Mouse (Mus musculus): ENCODE measurements around the gene Fam161a. TPM values are rescaled to one million over a fixed set of nuclear protein-coding genes. Genes with fewer than 3 reads are reported as not detected.
"Not testable (repeated sequence)": the region's sequence is repeated elsewhere in the genome, so short reads cannot be mapped to it uniquely, and the experiment has no call there.

Fam161a gene
- total RNA-seq, 2 experiments from 2014 or later = 5.7 to 6.1 TPM

- no peak for DNase-seq (ENCODE audit: low spot score in 2 of 2)
These were observed 40.6 kb downstream of the Fam161a start for GRCm38 (mm10) chr11:23047663-23048582.

GRCm38 (mm10) chr11:23049642-23050041 is 42.3 kb downstream of the Fam161a start:
- no peak for DNase-seq (ENCODE audit: low spot score in 2 of 2)

GRCm38 (mm10) chr11:23052353-23052752 is 45.0 kb downstream of the Fam161a start:
- DNase-seq (ENCODE audit: low spot score in 2 of 2) = no peak

GRCm38 (mm10) chr11:23063153-23063552 is 55.8 kb downstream of the Fam161a start:
- DNase-seq (ENCODE audit: low spot score in 2 of 2) = no peak

- no peak for DNase-seq (ENCODE audit: low spot score in 2 of 2)
These were observed 56.5 kb downstream of the Fam161a start for GRCm38 (mm10) chr11:23063857-23064256.

GRCm38 (mm10) chr11:23064276-23064675 is 56.9 kb downstream of the Fam161a start:
- not testable (repeated sequence) for DNase-seq (ENCODE audit: low spot score in 2 of 2)

- no peak for DNase-seq (ENCODE audit: low spot score in 2 of 2)
These were observed 57.9 kb downstream of the Fam161a start for GRCm38 (mm10) chr11:23065167-23065668.

- DNase-seq (ENCODE audit: low spot score in 2 of 2) = peak; percentile 83 to 87
These were observed 60.2 kb downstream of the Fam161a start for GRCm38 (mm10) chr11:23067395-23068136.

GRCm38 (mm10) chr11:23068201-23068600 is 60.9 kb downstream of the Fam161a start:
- no peak for DNase-seq (ENCODE audit: low spot score in 2 of 2)

GRCm38 (mm10) chr11:23068986-23069385 is 61.7 kb downstream of the Fam161a start:
- not testable (repeated sequence) for DNase-seq (ENCODE audit: low spot score in 2 of 2)

- no peak for DNase-seq (ENCODE audit: low spot score in 2 of 2)
These were observed 67.5 kb downstream of the Fam161a start for GRCm38 (mm10) chr11:23074841-23075240.

GRCm38 (mm10) chr11:23078541-23078940 is 71.2 kb downstream of the Fam161a start:
- no peak for DNase-seq (ENCODE audit: low spot score in 2 of 2)

Other genes starting within 250 kb of the Fam161a start
- gene B3gnt2, start 146.6 kb upstream of the Fam161a start, total RNA-seq (2021) = 10 to 100 TPM; 13.1 to 13.9 TPM
- gene Zrsr1, start 35.5 kb upstream of the Fam161a start, total RNA-seq (2021) = 10 to 100 TPM; 49.6 to 50.9 TPM
- 1 to 10 TPM; 5.5 to 8.3 TPM for gene Gm28048, start 25.4 kb upstream of the Fam161a start, total RNA-seq (2021)
- gene Commd1, start 25.1 kb upstream of the Fam161a start, total RNA-seq (2021) = 10 to 100 TPM; 58.9 to 72.5 TPM
- 100 to 1,000 TPM; 139 to 143 TPM for gene Cct4, start 17.0 kb upstream of the Fam161a start, total RNA-seq (2021)
- 10 to 100 TPM; 78.0 to 79.1 TPM for gene Xpo1, start 248.5 kb downstream of the Fam161a start, total RNA-seq (2021)

All from layer of hippocampus, postnatal 10 days (tissue).